Mouse (Mus musculus) CH12.LX (cell line): ENCODE results near the gene Vps51. TPM values are rescaled to one million over a fixed set of nuclear protein-coding genes. Genes with fewer than 3 reads are reported as not detected.

ENCODE experiments used
- DNase-seq: peaks from one replicate; pipeline ENCODE4 v3.0.0-alpha.2; 2013; ENCODE audit errors: extremely low read depth
- H3K27ac ChIP-seq: 2 replicates; pipeline ENCODE4 v1.5.1; 2012; ENCODE audit warnings: low read depth, mild to moderate bottlenecking, control low read depth, moderate library complexity; ENCODE audit not compliant: insufficient read depth
- H3K27me3 ChIP-seq: replicated peaks from 2 replicates; pipeline ENCODE3; 2012; ENCODE audit warnings: inconsistent platforms
- H3K36me3 ChIP-seq, 2 experiments: replicated peaks in 1 of 2; 2 replicates each; pipeline versions ENCODE3 to v1.6.1; 2012; ENCODE audit warnings: inconsistent platforms in 1 of 2, low read length in 1 of 2, mild to moderate bottlenecking in 1 of 2, mixed read lengths in 1 of 2, moderate library complexity in 1 of 2; ENCODE audit not compliant: control insufficient read depth in 1 of 2, insufficient read depth in 1 of 2
- H3K4me1 ChIP-seq, 2 experiments: 2 replicates each; pipeline ENCODE4 v1.6.1; 2012; ENCODE audit warnings: inconsistent platforms in 1 of 2, moderate library complexity in 1 of 2; ENCODE audit not compliant: insufficient read depth in 2 of 2, control insufficient read depth in 1 of 2
- H3K4me2 ChIP-seq: 2 replicates; pipeline ENCODE4 v1.6.1; 2012; ENCODE audit warnings: low read depth, mild to moderate bottlenecking, control low read depth; ENCODE audit not compliant: poor library complexity, insufficient read depth, severe bottlenecking
- H3K4me3 ChIP-seq, 3 experiments: fragments of 150-350 bp in 1 of 3; sonication (generic) in 1 of 3; replicated peaks in 1 of 3; 2 replicates each; pipeline versions ENCODE3 to v1.5.1; 2011 to 2012; ENCODE audit warnings: low read depth in 2 of 3, low read length in 2 of 3, mild to moderate bottlenecking in 2 of 3, moderate library complexity in 2 of 3, control low read depth in 1 of 3, improper control_type of control experiment in 1 of 3, inconsistent platforms in 1 of 3, mixed read lengths in 1 of 3; ENCODE audit not compliant: poor library complexity in 1 of 3
- H3K79me2 ChIP-seq: replicated peaks from 2 replicates; pipeline ENCODE4 v1.6.1; 2012; ENCODE audit warnings: mild to moderate bottlenecking, moderate library complexity; ENCODE audit not compliant: control insufficient read depth, poor library complexity, insufficient read depth, severe bottlenecking; ENCODE audit errors: extremely low read depth
- H3K9ac ChIP-seq: 2 replicates; pipeline ENCODE4 v1.6.1; 2012; ENCODE audit warnings: low read depth, mild to moderate bottlenecking, control low read depth, moderate library complexity; ENCODE audit not compliant: insufficient read depth
- H3K9me3 ChIP-seq: replicated peaks from 2 replicates; pipeline ENCODE3; 2012; ENCODE audit warnings: low read length, inconsistent platforms, mixed read lengths
- JUN ChIP-seq: IDR thresholded peaks from 2 replicates; pipeline ENCODE4 v1.6.1; 2011; ENCODE audit warnings: low read depth, mild to moderate bottlenecking, low read length, improper control_type of control experiment, moderate library complexity; ENCODE audit not compliant: insufficient read depth
- MAFK ChIP-seq: IDR thresholded peaks from 2 replicates; pipeline ENCODE4 v1.6.1; 2011; ENCODE audit warnings: low read length, improper control_type of control experiment; ENCODE audit not compliant: insufficient replicate concordance
- MAX ChIP-seq: IDR thresholded peaks from 2 replicates; pipeline ENCODE4 v1.6.1; 2011; ENCODE audit warnings: low read length, improper control_type of control experiment
- MAZ ChIP-seq: IDR thresholded peaks from 2 replicates; pipeline ENCODE4 v1.6.1; 2012; ENCODE audit warnings: low read depth, mild to moderate bottlenecking, inconsistent platforms, low read length, improper control_type of control experiment, moderate library complexity
- MEF2A ChIP-seq: IDR thresholded peaks from 2 replicates; pipeline ENCODE4 v1.6.1; 2014; ENCODE audit warnings: low read depth, mild to moderate bottlenecking, inconsistent platforms, low read length, improper control_type of control experiment, borderline replicate concordance
- NRF1 ChIP-seq: IDR thresholded peaks from 2 replicates; pipeline ENCODE4 v1.6.1; 2014; ENCODE audit warnings: low read depth, mild to moderate bottlenecking, inconsistent platforms, low read length, improper control_type of control experiment, moderate library complexity
- PAX5 ChIP-seq: IDR thresholded peaks from 2 replicates; pipeline ENCODE4 v1.6.1; 2012; ENCODE audit warnings: low read length, inconsistent platforms, mixed read lengths
- RCOR1 ChIP-seq: conservative IDR thresholded peaks from 2 replicates; pipeline ENCODE4 v1.6.1; 2012; ENCODE audit warnings: low read depth, mild to moderate bottlenecking, inconsistent platforms, low read length, improper control_type of control experiment
- SIN3A ChIP-seq: IDR thresholded peaks from 2 replicates; pipeline ENCODE4 v1.6.1; 2012; ENCODE audit warnings: low read length, improper control_type of control experiment, inconsistent platforms
- SMC3 ChIP-seq: IDR thresholded peaks from 2 replicates; pipeline ENCODE4 v1.6.1; 2011; ENCODE audit warnings: low read depth, low read length, improper control_type of control experiment
- USF2 ChIP-seq: conservative IDR thresholded peaks from 2 replicates; pipeline ENCODE4 v1.6.1; 2011; ENCODE audit warnings: low read depth, low read length, improper control_type of control experiment
- ZMIZ1 ChIP-seq: IDR thresholded peaks from 2 replicates; pipeline ENCODE4 v1.6.1; 2012; ENCODE audit warnings: low read depth, mild to moderate bottlenecking, inconsistent platforms, low read length, improper control_type of control experiment
- dilution Hi-C: fragments of 300-500 bp; cut with MboI; formaldehyde crosslinking; loops from 2 replicates; pipeline ENCODE4 v1.14.3; 2020; ENCODE audit warnings: low sequenced_read_pairs; ENCODE audit not compliant: extremely low pct_unique_long_range_greater_than_20kb, extremely low pct_ligation_motif_present
- in situ Hi-C: fragments of 300-500 bp; cut with MboI; formaldehyde crosslinking; loops from 3 replicates; pipeline ENCODE4 v1.14.3; 2019; ENCODE audit warnings: low sequenced_read_pairs, low pct_ligation_motif_present, low pct_unique_long_range_greater_than_20kb, mixed read lengths
- polyA plus RNA-seq: library from polyadenylated mRNA; unstranded; fragments of >175 nt; gene quantifications from 2 replicates; pipeline ENCODE4 v1.2.1, GENCODE M21; 2012; ENCODE audit warnings: low read depth; ENCODE audit not compliant: insufficient read length
- total RNA-seq, 2 experiments: library from RNA; depleted of rRNA; stranded (reverse); fragments of 300-350 nt in 1 of 2; fragments of >200 nt in 1 of 2; gene quantifications; 2 replicates each; pipeline ENCODE4 v1.2.3; 2012 to 2014

Vps51 gene
- total and polyA plus RNA-seq, 3 experiments: 37.7 to 51.2 (median 48.2) TPM

- Histone ChIP-seq H3K9me3 (no peaks in the 10 kb centered on the region), H3K36me3 (no peaks in the 10 kb centered on the region), H3K4me3 (no peak overlapping the region), H3K4me2 (no peak overlapping the region), H3K27me3 (no peaks in the 10 kb centered on the region), H3K79me2 (no peaks in the 10 kb centered on the region), H3K4me1 (peaks cover 12 to 18% of the 10 kb centered on the region in 2 experiments), H3K27ac (no peak overlapping the region), H3K9ac (no peak overlapping the region)
- dilution Hi-C loops (no loop called here), in situ Hi-C loops (no loop called here)
- TF ChIP-seq JUN: no peak
- TF ChIP-seq RCOR1: no peak
- TF ChIP-seq SIN3A: no peak
- TF ChIP-seq PAX5: no peak
- TF ChIP-seq MAX: no peak
- TF ChIP-seq NRF1: no peak
- no peak for DNase-seq
Measured at GRCm38 (mm10) chr19:6037695-6038094, 39.3 kb downstream of the Vps51 start.

GRCm38 (mm10) chr19:6035966-6036585, 41.0 kb downstream of the Vps51 start:
- Histone ChIP-seq H3K27ac (no peak overlapping the region), H3K4me3 (no peak overlapping the region), H3K4me1 (peaks cover 0 to 3% of the 10 kb centered on the region in 2 experiments; a peak in 1 of 4 replicates), H3K79me2 (no peaks in the 10 kb centered on the region), H3K9ac (no peak overlapping the region), H3K36me3 (no peaks in the 10 kb centered on the region), H3K27me3 (no peaks in the 10 kb centered on the region), H3K4me2 (no peak overlapping the region), H3K9me3 (no peaks in the 10 kb centered on the region)
- in situ Hi-C loops (no loop called here), dilution Hi-C loops (no loop called here)
- no peak for DNase-seq
- TF ChIP-seq SMC3 (no peak), NRF1 (no peak), MAFK (no peak), MAZ (no peak), MEF2A (no peak), MAX (no peak), SIN3A (no peak), JUN (no peak), USF2 (no peak), ZMIZ1 (no peak), PAX5 (no peak)
